Mouse (Mus musculus) megakaryocyte, embryonic 14.5 days (primary cell): Measurements from ENCODE around the gene Eif2b4. TPM values are rescaled to one million over a fixed set of nuclear protein-coding genes. Genes with fewer than 3 reads are reported as not detected.

Source experiments
- H3K27me3 ChIP-seq: replicated peaks from 2 replicates; pipeline ENCODE3; 2012; ENCODE audit warnings: inconsistent platforms
- H3K36me3 ChIP-seq: replicated peaks from 2 replicates; pipeline ENCODE3; 2012; ENCODE audit warnings: low read length, inconsistent platforms, mixed read lengths
- H3K4me1 ChIP-seq: 2 replicates; pipeline ENCODE4 v1.6.1; 2012; ENCODE audit warnings: inconsistent platforms
- H3K4me3 ChIP-seq: replicated peaks from 2 replicates; pipeline ENCODE3; 2012; ENCODE audit warnings: moderate library complexity, mild to moderate bottlenecking, inconsistent platforms
- H3K9me3 ChIP-seq: 2 replicates; pipeline ENCODE4 v1.6.1; 2012; ENCODE audit warnings: inconsistent platforms
- FLI1 ChIP-seq: IDR thresholded peaks from 2 replicates; pipeline ENCODE4 v1.6.1; 2012; ENCODE audit warnings: low read length, inconsistent platforms, mixed read lengths
- GATA1 ChIP-seq: IDR thresholded peaks from 3 replicates; pipeline ENCODE4 v1.6.1; 2012; ENCODE audit warnings: mixed read lengths, low read length, inconsistent platforms, borderline replicate concordance
- polyA plus RNA-seq: library from polyadenylated mRNA; stranded (reverse); fragments of >175 nt; gene quantifications from 2 replicates; pipeline ENCODE4 v1.2.3, GENCODE M21; 2012; ENCODE audit warnings: low replicate concordance; ENCODE audit not compliant: insufficient read depth

Eif2b4 gene
- polyA plus RNA-seq, 1 experiment: 146 TPM

DNA sequence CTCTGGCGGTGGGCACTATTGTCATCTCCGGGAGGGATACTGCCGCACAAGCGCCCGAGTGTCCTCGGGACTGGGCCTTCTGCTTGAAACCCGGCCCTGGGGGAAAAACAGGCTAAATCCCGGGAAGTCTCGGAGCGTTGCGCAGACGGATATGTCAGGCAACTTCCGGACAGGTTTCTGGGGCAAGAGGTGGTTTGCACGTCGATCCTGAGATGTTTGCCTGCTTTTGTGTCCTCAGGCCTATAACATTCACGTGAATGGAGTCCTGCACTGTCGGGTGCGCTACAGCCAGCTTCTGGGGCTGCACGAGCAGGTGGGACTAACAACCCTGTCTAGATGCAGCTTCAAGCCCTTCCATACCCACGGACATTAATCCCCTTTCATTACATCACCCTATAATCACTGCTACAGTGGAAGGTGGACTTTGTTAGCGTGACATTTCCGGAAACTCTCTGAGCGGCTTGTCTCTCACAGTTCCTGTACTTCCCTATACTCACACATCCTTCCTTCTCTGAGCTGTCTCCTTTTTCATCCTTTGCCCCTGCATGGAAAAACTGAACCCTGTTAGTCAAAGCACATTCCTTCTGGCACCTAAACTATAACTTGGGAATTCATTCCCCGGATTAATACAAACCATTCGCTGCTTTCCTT lies 526 bp upstream of the Eif2b4 start:
- TF ChIP-seq GATA1 (no peak), FLI1 (no peak)
- Histone ChIP-seq H3K27me3 (no peaks in the 10 kb centered on the region), H3K9me3 (no peaks in the 10 kb centered on the region), H3K4me3 (peak overlapping the region; percentile 99), H3K4me1 (peaks cover 71% of the 10 kb centered on the region), H3K36me3 (peaks cover 72% of the 10 kb centered on the region)

GRCm38 (mm10) chr5:31192045-31192938 lies 938 bp downstream of the Eif2b4 start:
- H3K4me3 ChIP-seq: peak overlapping the region; percentile 99
- peaks cover 72% of the 10 kb centered on the region for H3K36me3 ChIP-seq
- TF ChIP-seq GATA1: no peak
- peaks cover 59% of the 10 kb centered on the region for H3K4me1 ChIP-seq
- H3K27me3 ChIP-seq: no peaks in the 10 kb centered on the region
- H3K9me3 ChIP-seq: no peaks in the 10 kb centered on the region

- TF ChIP-seq FLI1: no peak
- TF ChIP-seq GATA1: no peak
- Histone ChIP-seq H3K36me3 (peaks cover 59% of the 10 kb centered on the region), H3K4me1 (peaks cover 41% of the 10 kb centered on the region), H3K9me3 (no peaks in the 10 kb centered on the region), H3K27me3 (no peaks in the 10 kb centered on the region), H3K4me3 (no peak overlapping the region)
Observed at GRCm38 (mm10) chr5:31190201-31190600, 3.0 kb downstream of the Eif2b4 start.

GRCm38 (mm10) chr5:31188223-31188840 lies 4.9 kb downstream of the Eif2b4 start:
- Histone ChIP-seq H3K4me3 (no peak overlapping the region), H3K27me3 (no peaks in the 10 kb centered on the region), H3K4me1 (peaks cover 34% of the 10 kb centered on the region), H3K36me3 (peaks cover 49% of the 10 kb centered on the region), H3K9me3 (no peaks in the 10 kb centered on the region)
- TF ChIP-seq GATA1: no peak
- no peak for TF ChIP-seq FLI1

DNA sequence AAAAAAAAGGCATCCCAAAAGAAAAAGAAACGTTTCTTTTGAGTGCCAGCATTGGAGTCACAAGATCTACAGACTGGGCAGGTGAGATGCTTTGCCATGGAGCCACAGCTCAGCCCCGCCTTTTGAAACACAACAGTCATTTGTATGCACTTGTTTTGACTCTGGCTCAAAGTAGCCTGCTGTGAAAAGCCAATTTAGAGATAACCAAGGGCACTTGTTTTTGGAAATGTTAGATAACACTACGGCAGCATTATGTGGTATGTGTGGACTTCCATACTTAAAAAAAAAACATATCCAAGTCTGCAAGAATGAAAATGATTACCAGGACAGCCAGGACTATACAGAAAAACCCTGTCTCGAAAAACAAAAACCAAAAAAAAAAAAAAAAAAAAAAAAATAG lies 9.6 kb downstream of the Eif2b4 start:
- no peaks in the 10 kb centered on the region for H3K27me3 ChIP-seq
- H3K36me3 ChIP-seq: peaks cover 22% of the 10 kb centered on the region
- no peaks in the 10 kb centered on the region for H3K9me3 ChIP-seq
- TF ChIP-seq FLI1 (no peak), GATA1 (no peak)
- peaks cover 40% of the 10 kb centered on the region for H3K4me1 ChIP-seq
- H3K4me3 ChIP-seq: peak overlapping the region; percentile 46

DNA sequence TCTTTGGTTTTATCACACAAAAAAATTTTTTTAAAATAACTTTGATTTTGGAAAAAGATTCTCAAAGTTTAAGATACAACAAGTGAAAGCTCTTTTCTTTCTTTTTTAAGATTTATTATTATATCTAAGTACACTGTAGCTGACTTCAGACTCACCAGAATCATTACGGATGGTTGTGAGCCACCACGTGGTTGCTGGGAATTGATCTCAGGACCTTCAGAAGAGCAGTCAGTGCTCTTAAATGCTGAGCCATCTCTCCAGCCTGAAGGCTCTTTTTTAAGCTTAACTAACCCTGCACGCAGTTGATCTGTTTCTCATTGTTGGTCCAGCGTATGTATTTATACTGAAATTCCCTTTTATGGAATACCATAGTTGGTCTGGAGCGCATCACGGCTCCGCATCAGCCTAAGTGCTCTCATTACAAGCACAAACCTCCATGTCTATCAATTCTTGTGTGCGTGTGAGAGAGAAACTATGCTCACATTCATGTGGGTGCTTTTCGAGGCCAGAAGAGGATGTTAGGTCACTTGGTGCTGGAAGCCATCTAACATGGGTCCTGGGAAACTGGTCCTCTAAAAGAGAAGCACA lies 12.0 kb downstream of the Eif2b4 start:
- no peaks in the 10 kb centered on the region for H3K27me3 ChIP-seq
- no peaks in the 10 kb centered on the region for H3K9me3 ChIP-seq
- H3K4me1 ChIP-seq: peaks cover 59% of the 10 kb centered on the region
- H3K4me3 ChIP-seq: peak overlapping the region; percentile 95
- peaks cover 8% of the 10 kb centered on the region for H3K36me3 ChIP-seq
- TF ChIP-seq FLI1 (no peak), GATA1 (no peak)

DNA sequence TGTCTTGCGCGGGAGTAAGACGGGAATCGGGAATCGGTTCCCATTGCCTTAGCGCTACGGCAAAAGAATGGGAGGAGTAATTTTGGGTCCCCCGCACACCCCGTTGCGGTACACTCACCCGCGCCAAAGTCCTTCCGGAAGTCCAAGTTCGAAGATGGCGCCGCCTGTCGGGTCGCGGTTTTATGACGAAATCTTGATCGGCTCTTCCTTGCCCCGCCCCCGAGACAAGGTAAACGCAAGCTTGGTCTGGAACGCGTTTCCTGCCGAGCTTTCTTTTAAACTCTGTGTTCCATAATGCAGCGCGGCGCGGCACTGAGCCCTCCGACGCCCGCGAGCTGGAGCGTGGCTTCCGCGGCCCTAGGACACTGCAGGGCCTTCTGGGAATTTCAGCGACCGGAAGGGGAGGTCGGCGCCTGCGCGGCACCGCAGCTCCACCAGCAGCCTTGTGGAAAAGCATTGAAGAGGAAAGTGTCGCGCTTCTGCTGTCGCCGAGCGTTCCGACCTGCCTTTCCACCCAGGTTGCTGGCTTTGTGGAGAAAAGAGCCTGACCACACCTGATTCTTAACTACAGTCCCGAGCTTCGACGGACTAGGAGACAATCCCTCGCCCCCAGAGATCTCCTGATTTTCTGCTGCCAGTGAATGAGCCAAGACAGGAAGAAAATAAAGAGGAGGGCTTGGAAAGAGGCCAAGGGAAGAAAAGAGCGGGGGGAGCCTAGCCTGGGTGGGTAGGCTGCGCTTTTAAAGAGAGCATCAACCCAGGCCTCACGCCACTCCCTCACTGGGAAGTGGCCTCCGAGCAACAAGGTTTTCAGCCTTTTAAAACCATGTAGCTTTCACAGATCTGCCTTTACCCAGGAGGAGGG lies 13.2 kb downstream of the Eif2b4 start, which contains the start of the genes Gm29609 and Gtf3c2:
Gm29609 (minus strand) TSS at position 146 of the 865 bp plus-strand sequence.
Gtf3c2 (minus strand) TSS at position 379 of the 865 bp plus-strand sequence.
- H3K4me3 ChIP-seq: peak within 1 kb of the TSS; percentile 95
- peak; percentile 61; the same call in 1 of the 2 replicates for TF ChIP-seq FLI1
- TF ChIP-seq GATA1: no peak
- H3K4me1 ChIP-seq: peaks cover 60% of the 10 kb centered on the region

GRCm38 (mm10) chr5:31179301-31179765 lies 13.9 kb downstream of the Eif2b4 start:
- TF ChIP-seq FLI1 (no peak), GATA1 (no peak)

More for the DNA sequence above, 13.2 kb downstream of the Eif2b4 start, which contains the start of the genes Gm29609 and Gtf3c2:
- Histone ChIP-seq H3K9me3 (no peaks in the 10 kb centered on the region), H3K36me3 (peaks cover 12% of the 10 kb centered on the region), H3K27me3 (no peaks in the 10 kb centered on the region)

More at GRCm38 (mm10) chr5:31179301-31179765, 13.9 kb downstream of the Eif2b4 start:
- Histone ChIP-seq H3K4me3 (peak overlapping the region; percentile 95), H3K4me1 (peaks cover 60% of the 10 kb centered on the region), H3K27me3 (no peaks in the 10 kb centered on the region), H3K9me3 (no peaks in the 10 kb centered on the region), H3K36me3 (peaks cover 17% of the 10 kb centered on the region)
